Mouse (Mus musculus): Measurements from ENCODE around the gene Prune2. TPM values are rescaled to one million over a fixed set of nuclear protein-coding genes. Genes with fewer than 3 reads are reported as not detected.

Prune2 gene
- 0.55 and 0.64 TPM in 2 replicates for polyA plus RNA-seq (2015; fragmentation: Nextera tagmentation; extraction: Ambion mirVana)

GRCm38 (mm10) chr19:16955613-16956271, at the start of gene Prune2:
Prune2 (plus strand) TSS chr19:16956118.
- Histone ChIP-seq H3K27me3 (peaks cover 48% of the 10 kb centered on the region), H3K4me2 (peak within 1 kb of the TSS; percentile 62), H3K4me3 (replicated peaks) (peak within 1 kb of the TSS; percentile 41), H3K9me3 (replicated peaks) (no peaks in the 10 kb centered on the region), H3K4me1 (replicated peaks) (peaks cover 14% of the 10 kb centered on the region), H3K36me3 (no peaks in the 10 kb centered on the region), H3K9ac (0 out of 2 replicates have a peak within 1 kb of the TSS, but pooled peaks have one; percentile 13), H3K27ac (no peak within 1 kb of the TSS)
- ATAC-seq (ENCODE audit: low read depth) (peak; percentile 88), DNase-seq (peak; percentile 34)
- WGBS (ENCODE audit: insufficient replicate concordance) = 2% methylated on average over 36 of the region's 36 CpGs

- Histone ChIP-seq H3K36me3 (no peaks in the 10 kb centered on the region), H3K9me3 (replicated peaks) (no peaks in the 10 kb centered on the region), H3K4me2 (no peak overlapping the region), H3K27me3 (no peaks in the 10 kb centered on the region), H3K4me1 (replicated peaks) (no peaks in the 10 kb centered on the region), H3K9ac (no peak overlapping the region), H3K4me3 (replicated peaks) (no peak overlapping the region), H3K27ac (no peak overlapping the region)
- WGBS (ENCODE audit: insufficient replicate concordance) = 75% methylated on average over 5 of the region's 5 CpGs
- DNase-seq = no peak
- no peak for ATAC-seq (ENCODE audit: low read depth)
These were observed 44.4 kb upstream of the Prune2 start for GRCm38 (mm10) chr19:16911507-16911906.

GRCm38 (mm10) chr19:16924516-16924915, 31.4 kb upstream of the Prune2 start:
- ATAC-seq (ENCODE audit: low read depth) (no peak), DNase-seq (no peak)
- WGBS (ENCODE audit: insufficient replicate concordance) = 63% methylated on average over 4 of the region's 4 CpGs
- no peak overlapping the region for H3K9ac ChIP-seq
- H3K4me2 ChIP-seq = no peak overlapping the region
- no peaks in the 10 kb centered on the region for H3K36me3 ChIP-seq
- H3K9me3 ChIP-seq (replicated peaks) = no peaks in the 10 kb centered on the region
- no peak overlapping the region for H3K4me3 ChIP-seq (replicated peaks)
- no peaks in the 10 kb centered on the region for H3K27me3 ChIP-seq
- H3K27ac ChIP-seq = no peak overlapping the region
- no peaks in the 10 kb centered on the region for H3K4me1 ChIP-seq (replicated peaks)

- WGBS (ENCODE audit: insufficient replicate concordance) = 55% methylated on average over 8 of the region's 8 CpGs
- no peak overlapping the region for H3K9ac ChIP-seq
- no peak overlapping the region for H3K4me2 ChIP-seq
- no peak for ATAC-seq (ENCODE audit: low read depth)
- no peaks in the 10 kb centered on the region for H3K36me3 ChIP-seq
- DNase-seq = no peak
- no peaks in the 10 kb centered on the region for H3K9me3 ChIP-seq (replicated peaks)
- no peak overlapping the region for H3K27ac ChIP-seq
- H3K27me3 ChIP-seq = no peaks in the 10 kb centered on the region
- H3K4me1 ChIP-seq (replicated peaks) = no peaks in the 10 kb centered on the region
- no peak overlapping the region for H3K4me3 ChIP-seq (replicated peaks)
These were observed 21.3 kb upstream of the Prune2 start for GRCm38 (mm10) chr19:16934664-16935063.

GRCm38 (mm10) chr19:16948794-16949313, 7.1 kb upstream of the Prune2 start:
- Histone ChIP-seq H3K4me1 (replicated peaks) (no peaks in the 10 kb centered on the region), H3K27ac (no peak overlapping the region), H3K4me2 (no peak overlapping the region), H3K9me3 (replicated peaks) (no peaks in the 10 kb centered on the region), H3K36me3 (no peaks in the 10 kb centered on the region), H3K27me3 (0 out of 2 replicates have a peak, but pooled peaks cover 10% of the 10 kb centered on the region), H3K4me3 (replicated peaks) (no peak overlapping the region), H3K9ac (no peak overlapping the region)
- DNase-seq = no peak
- 42% methylated on average over 2 of the region's 2 CpGs for WGBS (ENCODE audit: insufficient replicate concordance)
- ATAC-seq (ENCODE audit: low read depth) = no peak

GRCm38 (mm10) chr19:16949341-16949740, 6.6 kb upstream of the Prune2 start:
- Histone ChIP-seq H3K4me1 (replicated peaks) (no peaks in the 10 kb centered on the region), H3K9ac (no peak overlapping the region), H3K4me3 (replicated peaks) (no peak overlapping the region), H3K4me2 (no peak overlapping the region), H3K27ac (no peak overlapping the region), H3K9me3 (replicated peaks) (no peaks in the 10 kb centered on the region), H3K36me3 (no peaks in the 10 kb centered on the region), H3K27me3 (0 out of 2 replicates have a peak, but pooled peaks cover 14% of the 10 kb centered on the region)
- DNase-seq = no peak
- no peak for ATAC-seq (ENCODE audit: low read depth)
- WGBS (ENCODE audit: insufficient replicate concordance) = 48% methylated on average over 2 of the region's 2 CpGs

GRCm38 (mm10) chr19:16950051-16950450, 5.9 kb upstream of the Prune2 start:
- Histone ChIP-seq H3K4me2 (no peak overlapping the region), H3K36me3 (no peaks in the 10 kb centered on the region), H3K4me3 (replicated peaks) (no peak overlapping the region), H3K27me3 (peaks cover 21% of the 10 kb centered on the region; the same call in 1 of the 2 replicates), H3K9me3 (replicated peaks) (no peaks in the 10 kb centered on the region), H3K9ac (no peak overlapping the region), H3K4me1 (replicated peaks) (no peaks in the 10 kb centered on the region), H3K27ac (no peak overlapping the region)
- 77% methylated on average over 9 of the region's 9 CpGs for whole genome bisulfite sequencing (ENCODE audit: insufficient replicate concordance)
- ATAC-seq (ENCODE audit: low read depth) = no peak
- no peak for DNase-seq

- H3K9me3 ChIP-seq (replicated peaks) = no peaks in the 10 kb centered on the region
- ATAC-seq (ENCODE audit: low read depth) (no peak), DNase-seq (no peak)
- H3K36me3 ChIP-seq = no peaks in the 10 kb centered on the region
- no peak overlapping the region for H3K4me3 ChIP-seq (replicated peaks)
- peaks cover 28% of the 10 kb centered on the region for H3K27me3 ChIP-seq
- no peak overlapping the region for H3K4me2 ChIP-seq
- no peak overlapping the region for H3K27ac ChIP-seq
- peaks cover 5% of the 10 kb centered on the region for H3K4me1 ChIP-seq (replicated peaks)
- H3K9ac ChIP-seq = no peak overlapping the region
- 54% methylated on average over 8 of the region's 8 CpGs for WGBS (ENCODE audit: insufficient replicate concordance)
These were observed 5.1 kb upstream of the Prune2 start for GRCm38 (mm10) chr19:16950664-16951363.

GRCm38 (mm10) chr19:16954736-16955135, 1.2 kb upstream of the Prune2 start:
- Histone ChIP-seq H3K36me3 (no peaks in the 10 kb centered on the region), H3K4me1 (replicated peaks) (peaks cover 14% of the 10 kb centered on the region), H3K27me3 (peaks cover 48% of the 10 kb centered on the region), H3K9ac (no peak overlapping the region), H3K9me3 (replicated peaks) (no peaks in the 10 kb centered on the region), H3K4me2 (no peak overlapping the region), H3K4me3 (replicated peaks) (no peak overlapping the region), H3K27ac (no peak overlapping the region)
- ATAC-seq (ENCODE audit: low read depth) (no peak), DNase-seq (no peak)
- WGBS (ENCODE audit: insufficient replicate concordance) = 68% methylated on average over 6 of the region's 6 CpGs

- Histone ChIP-seq H3K4me3 (replicated peaks) (no peak overlapping the region), H3K9me3 (replicated peaks) (no peaks in the 10 kb centered on the region), H3K4me1 (replicated peaks) (peaks cover 14% of the 10 kb centered on the region), H3K9ac (no peak overlapping the region), H3K4me2 (peak overlapping the region; percentile 62; the same call in 1 of the 2 replicates), H3K36me3 (no peaks in the 10 kb centered on the region), H3K27me3 (peaks cover 48% of the 10 kb centered on the region), H3K27ac (no peak overlapping the region)
- DNase-seq (no peak), ATAC-seq (ENCODE audit: low read depth) (no peak)
- WGBS (ENCODE audit: insufficient replicate concordance) = 60% methylated on average over 9 of the region's 9 CpGs
These were observed 696 bp upstream of the Prune2 start for GRCm38 (mm10) chr19:16955231-16955612.

- Histone ChIP-seq H3K4me2 (peak overlapping the region; percentile 62), H3K4me1 (replicated peaks) (peaks cover 14% of the 10 kb centered on the region), H3K27me3 (peaks cover 48% of the 10 kb centered on the region), H3K36me3 (no peaks in the 10 kb centered on the region), H3K9ac (0 out of 2 replicates have a peak overlapping the region, but pooled peaks have one; percentile 13), H3K4me3 (replicated peaks) (peak overlapping the region; percentile 41), H3K27ac (no peak overlapping the region), H3K9me3 (replicated peaks) (no peaks in the 10 kb centered on the region)
- WGBS (ENCODE audit: insufficient replicate concordance) = 4% methylated on average over 7 of the region's 7 CpGs
- DNase-seq = no peak
- ATAC-seq (ENCODE audit: low read depth) = peak; percentile 43
These were observed 401 bp downstream of the Prune2 start for GRCm38 (mm10) chr19:16956319-16956718.
